Mouse (Mus musculus): ENCODE results near the gene Iah1.
A peak's percentile ranks its signal among the peaks of the same experiment; 100 is the strongest.

Gene Iah1

DNA sequence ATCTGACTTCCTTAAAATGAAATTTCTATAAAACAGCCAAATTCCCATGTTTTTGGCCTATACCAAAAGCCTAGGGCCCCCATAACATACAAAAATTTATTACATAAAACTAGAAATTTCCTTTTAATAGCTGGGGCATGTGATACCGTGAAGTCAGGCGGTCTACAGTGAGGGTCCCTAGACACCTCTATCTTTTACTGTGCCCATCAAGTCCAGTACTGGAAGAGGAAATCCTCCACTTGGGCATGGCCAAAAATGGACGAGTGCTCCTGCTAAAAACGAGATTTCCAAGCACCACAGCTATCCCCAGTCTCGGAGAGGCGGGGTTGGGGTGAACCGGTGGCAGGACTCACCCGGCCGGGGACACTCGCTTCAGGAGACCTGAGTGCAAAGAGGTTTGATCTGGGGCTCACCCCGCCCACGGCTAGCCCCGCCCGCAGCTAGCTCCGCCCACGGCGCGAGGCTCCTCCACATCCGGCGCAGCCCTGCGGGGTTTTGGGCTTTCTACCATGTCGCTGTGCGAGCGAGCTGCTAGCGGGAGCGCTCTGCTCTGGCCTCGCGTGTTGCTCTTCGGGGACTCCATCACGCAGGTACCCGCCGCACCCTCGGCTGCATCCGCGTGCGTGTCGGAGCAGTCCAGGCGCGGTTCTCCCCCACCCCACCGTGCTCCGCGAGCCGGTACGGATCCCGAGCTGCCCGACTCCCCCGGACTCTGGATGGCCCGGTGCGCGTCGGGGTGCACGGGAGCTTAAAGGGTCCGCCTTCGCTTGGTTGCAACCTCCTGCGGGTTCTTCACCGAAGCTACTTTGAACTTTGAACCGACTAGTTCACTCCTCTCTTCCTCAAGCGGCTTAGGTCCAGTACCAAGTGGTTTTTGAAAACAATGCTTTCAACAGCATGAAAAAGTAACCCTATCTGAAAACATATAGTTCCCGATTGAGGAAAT is at the start of gene Iah1:
TSS of gene Iah1 (plus strand) at position 467 of the 946 bp plus-strand sequence.
- DNase-seq (ENCODE audit: low spot score): peak; percentile 26

- no peak for DNase-seq (ENCODE audit: low spot score)
Observed at GRCm38 (mm10) chr12:21266784-21267098, 49.4 kb upstream of the Iah1 start.

- DNase-seq (ENCODE audit: low spot score): no peak
Observed at GRCm38 (mm10) chr12:21268083-21268616, 48.0 kb upstream of the Iah1 start.

GRCm38 (mm10) chr12:21274446-21274845 is 41.7 kb upstream of the Iah1 start:
- no peak for DNase-seq (ENCODE audit: low spot score)

DNA sequence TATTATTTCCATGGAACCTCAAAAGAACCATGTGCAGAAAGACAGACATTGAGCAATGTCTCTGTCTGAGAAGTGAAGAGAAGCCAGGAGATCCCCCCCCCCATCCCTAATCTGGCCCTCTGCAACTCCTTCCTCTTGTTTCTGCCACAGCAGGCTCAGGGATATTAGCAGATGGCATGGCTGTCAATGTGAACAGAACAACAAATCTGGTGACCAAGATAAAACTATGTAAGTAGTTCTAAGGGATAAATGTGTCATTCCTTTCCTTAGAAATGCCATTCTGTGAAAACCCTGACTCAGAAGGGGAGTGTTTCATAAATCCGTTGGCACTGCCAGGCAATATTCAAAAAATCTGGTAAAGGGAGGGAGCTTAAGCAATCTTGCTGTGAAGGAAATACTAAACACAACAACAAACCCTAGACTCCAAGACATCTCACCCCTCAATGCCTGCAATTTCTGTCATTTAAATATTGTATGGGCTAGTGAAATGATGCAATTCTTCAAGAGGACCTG is 38.8 kb upstream of the Iah1 start:
- no peak for DNase-seq (ENCODE audit: low spot score)

GRCm38 (mm10) chr12:21284761-21285441 is 31.3 kb upstream of the Iah1 start, which contains the start of gene Cpsf3:
Gene Cpsf3, plus strand, starts transcription at chr12:21285391.
- DNase-seq (ENCODE audit: low spot score): no peak

- DNase-seq (ENCODE audit: low spot score): no peak
Observed at GRCm38 (mm10) chr12:21285508-21286242, 30.5 kb upstream of the Iah1 start.

- peak; percentile 97 for DNase-seq (ENCODE audit: low spot score)
Observed at GRCm38 (mm10) chr12:21286243-21286622, 30.0 kb upstream of the Iah1 start, which contains the start of gene Itgb1bp1. Gene Itgb1bp1, minus strand, starts transcription at chr12:21286284.

DNA sequence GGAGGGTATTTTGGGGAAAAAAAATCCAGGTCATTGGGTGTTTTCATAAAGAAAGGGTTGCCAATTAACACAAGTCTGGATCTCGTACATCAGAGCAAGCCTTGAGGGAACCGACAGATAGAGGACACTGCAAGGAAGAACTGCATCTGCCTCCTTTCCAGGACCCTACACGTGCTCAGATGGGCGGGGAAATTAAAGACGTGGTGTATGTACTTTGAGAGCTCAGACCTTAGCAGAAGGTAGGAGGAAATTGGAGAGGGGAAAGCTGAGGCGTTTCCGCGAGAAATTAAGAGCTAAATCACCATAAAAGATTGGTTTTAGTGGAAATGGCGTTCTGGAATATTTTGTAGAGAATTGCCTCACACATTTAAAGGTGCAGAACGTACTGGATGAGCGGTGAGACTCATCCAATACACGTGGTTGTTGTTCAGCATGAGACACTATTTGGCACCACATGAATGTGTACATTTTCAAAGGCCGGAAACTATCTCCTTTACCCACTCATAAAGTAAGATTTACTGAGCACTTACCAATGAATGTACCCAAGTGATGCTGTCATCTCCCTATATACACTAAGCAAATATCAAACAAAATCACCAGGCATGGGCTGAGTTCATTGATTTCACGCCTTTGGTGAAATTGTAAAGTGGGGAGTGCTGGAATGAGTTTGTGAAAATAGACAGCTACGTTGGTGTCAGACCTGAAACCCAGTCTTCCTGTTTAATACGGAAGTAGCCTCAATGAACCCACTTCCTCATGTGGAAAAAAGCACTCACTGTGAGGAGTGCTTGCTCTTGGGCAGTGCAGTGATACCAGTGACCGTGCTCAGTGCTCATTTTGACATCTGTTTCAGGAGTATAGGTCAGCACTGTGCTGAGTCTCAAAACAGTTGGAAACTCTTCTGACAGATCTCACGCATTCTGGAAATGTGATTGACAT is 29.2 kb upstream of the Iah1 start:
- no peak for DNase-seq (ENCODE audit: low spot score)

- no peak for DNase-seq (ENCODE audit: low spot score)
Observed at GRCm38 (mm10) chr12:21288716-21289395, 27.3 kb upstream of the Iah1 start.

DNA sequence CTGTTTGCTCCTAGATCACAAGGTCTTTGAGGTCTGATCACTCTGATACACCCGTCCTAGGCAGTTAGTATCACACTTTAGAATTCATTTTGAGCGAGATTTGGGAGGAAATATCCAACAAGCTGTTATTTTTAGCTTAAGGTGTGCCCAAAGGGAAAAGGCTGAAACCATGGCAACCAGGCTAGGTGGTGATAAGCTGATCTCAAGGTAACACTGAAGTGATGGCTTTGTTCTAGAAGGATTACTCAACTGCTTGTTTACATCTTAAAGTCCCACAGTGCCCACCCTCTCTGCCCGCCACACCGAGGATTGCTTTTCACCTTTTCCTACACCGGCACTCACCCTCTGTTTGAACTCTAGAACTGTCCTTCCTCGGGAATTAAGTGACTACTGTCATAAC is 26.5 kb upstream of the Iah1 start:
- DNase-seq (ENCODE audit: low spot score): no peak

- no peak for DNase-seq (ENCODE audit: low spot score)
Observed at GRCm38 (mm10) chr12:21298856-21299255, 17.3 kb upstream of the Iah1 start.

- no peak for DNase-seq (ENCODE audit: low spot score)
Observed at GRCm38 (mm10) chr12:21301324-21301723, 14.9 kb upstream of the Iah1 start.

- DNase-seq (ENCODE audit: low spot score): no peak
Observed at GRCm38 (mm10) chr12:21301932-21302331, 14.3 kb upstream of the Iah1 start.

GRCm38 (mm10) chr12:21302361-21302783 is 13.8 kb upstream of the Iah1 start:
- no peak for DNase-seq (ENCODE audit: low spot score)

DNA sequence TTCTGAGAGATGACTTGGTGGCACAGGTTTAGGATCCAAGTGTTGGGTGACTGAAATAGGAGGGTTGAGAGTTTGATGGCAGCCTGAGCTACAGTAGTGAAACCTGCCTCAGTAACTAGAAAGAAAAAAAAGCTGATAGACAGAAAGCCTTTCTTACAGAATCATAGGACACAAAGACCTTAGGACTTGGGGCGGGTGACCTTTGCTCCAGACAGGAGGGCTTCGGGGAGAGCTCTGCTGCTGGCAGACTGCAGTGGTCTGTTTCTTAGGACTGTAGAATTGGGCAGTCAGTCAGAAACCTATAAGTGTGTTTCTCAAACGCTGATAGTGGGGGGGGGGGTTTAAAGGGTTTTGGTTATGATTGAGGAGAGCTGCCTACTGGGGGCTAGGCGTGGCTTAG is 10.4 kb upstream of the Iah1 start:
- no peak for DNase-seq (ENCODE audit: low spot score)

- DNase-seq (ENCODE audit: low spot score): no peak
Observed at GRCm38 (mm10) chr12:21306721-21307120, 9.5 kb upstream of the Iah1 start.

GRCm38 (mm10) chr12:21312201-21312600 is 4.0 kb upstream of the Iah1 start:
- no peak for DNase-seq (ENCODE audit: low spot score)

DNA sequence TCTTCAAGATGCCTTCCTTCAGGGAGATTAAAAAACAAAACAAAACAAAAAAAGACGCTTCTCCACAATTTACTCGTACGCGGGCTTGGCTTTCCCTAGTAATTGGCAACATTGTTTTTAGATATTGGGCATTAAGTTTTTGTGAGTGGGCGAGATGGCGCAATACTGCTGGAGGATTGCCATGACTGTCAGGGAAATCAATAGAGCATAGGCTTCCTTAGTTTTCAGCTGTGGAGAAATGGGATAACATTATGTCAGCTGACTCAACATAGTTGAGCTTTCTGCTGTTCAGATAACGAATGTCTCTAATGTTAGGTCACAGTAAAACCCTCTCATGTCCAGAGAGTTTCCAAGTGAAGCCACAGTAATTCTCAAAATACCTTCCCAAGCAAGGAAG is 678 bp downstream of the Iah1 start:
- peak; percentile 42 for DNase-seq (ENCODE audit: low spot score)

Measured in layer of hippocampus, adult 9-10 months (tissue).